Mouse (Mus musculus): ENCODE results near the gene Fam166a.
"Not testable (repeated sequence)": the region's sequence is repeated elsewhere in the genome, so short reads cannot be mapped to it uniquely, and the experiment has no call there.

The Fam166a gene

DNA sequence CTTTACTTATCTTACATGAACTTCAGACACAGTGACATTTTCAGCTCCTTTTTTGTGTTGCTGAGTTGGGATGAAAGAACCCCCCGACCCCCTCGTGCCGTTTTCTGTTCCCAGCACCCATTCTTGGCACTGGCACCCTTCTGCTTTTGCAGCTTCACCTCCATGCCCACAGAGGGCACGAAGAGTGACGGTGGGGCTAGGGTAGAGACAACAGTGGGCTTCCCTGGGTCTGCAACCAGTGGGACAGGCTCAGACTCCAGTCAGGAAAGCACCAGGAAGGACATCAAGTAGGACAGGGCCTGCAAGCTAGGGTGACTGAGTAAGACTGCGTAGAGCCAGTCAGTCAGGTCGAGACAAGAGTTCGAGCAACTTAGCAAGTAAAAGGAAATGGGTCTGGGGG lies 21.8 kb downstream of the Fam166a start:
- no peak for DNase-seq (ENCODE audit: extremely low read depth, insufficient read length, low spot score)

DNA sequence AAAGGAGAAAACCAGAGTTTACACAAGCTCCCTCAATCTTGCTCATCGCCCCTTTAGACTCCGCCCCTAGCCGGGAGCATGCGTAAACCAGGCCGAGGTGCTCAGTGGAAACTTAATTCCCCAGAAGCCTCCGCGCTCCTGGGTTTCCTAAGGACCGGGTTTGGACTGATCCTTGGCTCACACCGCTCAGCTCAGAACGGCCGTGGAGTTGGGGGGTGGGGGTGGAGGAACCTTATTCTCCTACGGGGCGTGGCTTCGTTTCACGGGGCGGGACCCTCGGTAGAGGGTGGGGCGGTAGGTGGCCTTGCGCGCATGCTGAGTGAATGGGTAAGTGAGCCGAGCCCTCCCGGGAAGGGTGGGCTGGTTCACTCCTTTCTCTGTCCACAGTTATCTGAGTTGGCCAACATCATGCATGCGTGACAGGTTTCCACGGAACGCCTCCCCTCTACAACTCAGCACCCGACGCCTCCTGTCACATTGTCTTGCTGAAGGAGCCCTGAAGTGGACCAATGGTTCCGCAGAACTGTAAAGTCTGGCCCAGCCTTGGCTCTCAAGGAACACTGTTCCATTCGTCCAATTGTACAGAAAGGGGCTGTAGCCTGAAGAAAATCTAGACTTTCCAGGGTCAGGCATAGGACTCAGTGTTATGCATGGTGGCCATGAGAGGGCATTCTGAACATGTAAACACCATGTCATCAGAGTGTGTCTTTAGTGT lies 22.3 kb downstream of the Fam166a start:
- no peak for DNase-seq (ENCODE audit: extremely low read depth, insufficient read length, low spot score)

DNA sequence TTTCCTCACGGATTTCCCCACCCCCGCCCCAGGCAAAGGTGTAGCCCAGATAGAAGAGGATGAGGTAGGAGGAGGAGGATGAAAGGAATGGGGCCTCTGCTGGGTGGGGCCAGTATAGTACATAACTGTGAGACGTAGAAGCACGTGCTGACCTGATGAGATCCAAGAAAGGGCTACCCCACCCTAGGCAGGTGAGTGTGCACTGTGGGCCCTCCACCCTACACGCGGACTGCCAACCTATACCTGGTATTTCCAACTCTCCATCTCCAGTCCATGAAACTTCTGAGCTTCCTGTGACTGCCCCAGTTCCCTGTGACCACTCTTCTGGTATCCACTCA lies 22.9 kb downstream of the Fam166a start:
- no peak for DNase-seq (ENCODE audit: extremely low read depth, insufficient read length, low spot score)

DNA sequence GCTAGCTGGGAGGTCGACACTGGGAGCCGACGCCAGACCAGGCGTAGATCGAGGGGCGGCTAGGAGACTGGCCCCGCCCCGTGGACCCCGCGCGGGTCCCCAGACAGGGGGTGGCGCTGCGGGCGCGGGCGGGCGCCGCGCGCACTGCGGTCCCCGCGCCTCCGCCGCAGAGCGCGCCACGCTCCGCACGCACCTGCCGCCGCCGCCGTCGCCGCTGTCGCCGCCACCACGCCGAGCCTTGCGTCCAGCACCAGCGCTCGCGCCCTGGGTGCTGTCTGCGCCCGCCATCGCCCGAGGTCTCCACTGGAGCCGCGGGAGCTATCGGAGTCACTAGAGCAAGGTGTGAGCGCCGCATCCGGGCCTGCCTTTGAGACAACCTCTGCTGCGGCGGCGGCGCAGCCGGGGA lies 23.6 kb downstream of the Fam166a start, which contains the start of the genes Rnf208 and Cysrt1:
TSS of gene Rnf208 (plus strand) at position 155 of the 406 bp plus-strand sequence.
TSS of gene Cysrt1 (minus strand) at position 352 of the 406 bp plus-strand sequence.
- no peak for DNase-seq (ENCODE audit: extremely low read depth, insufficient read length, low spot score)

DNA sequence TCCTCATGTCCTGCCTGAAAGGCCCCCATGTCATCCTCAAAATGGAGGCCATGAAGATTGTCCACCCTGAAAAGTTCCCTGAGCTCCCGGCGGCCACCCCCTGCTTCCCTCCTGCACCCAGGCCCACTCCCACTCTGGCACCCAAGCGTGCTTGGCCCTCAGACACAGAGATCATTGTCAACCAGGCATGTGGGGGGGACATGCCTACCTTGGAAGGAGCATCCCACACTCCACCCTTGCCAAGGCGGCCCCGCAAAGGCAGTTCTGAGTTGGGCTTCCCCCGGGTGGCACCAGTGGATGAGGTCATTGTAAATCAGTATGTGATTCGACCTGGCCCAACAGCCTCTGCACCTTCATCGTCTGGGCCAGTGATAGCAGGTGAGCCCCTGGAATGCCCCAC lies 24.8 kb downstream of the Fam166a start:
- DNase-seq (ENCODE audit: extremely low read depth, insufficient read length, low spot score) = no peak

DNA sequence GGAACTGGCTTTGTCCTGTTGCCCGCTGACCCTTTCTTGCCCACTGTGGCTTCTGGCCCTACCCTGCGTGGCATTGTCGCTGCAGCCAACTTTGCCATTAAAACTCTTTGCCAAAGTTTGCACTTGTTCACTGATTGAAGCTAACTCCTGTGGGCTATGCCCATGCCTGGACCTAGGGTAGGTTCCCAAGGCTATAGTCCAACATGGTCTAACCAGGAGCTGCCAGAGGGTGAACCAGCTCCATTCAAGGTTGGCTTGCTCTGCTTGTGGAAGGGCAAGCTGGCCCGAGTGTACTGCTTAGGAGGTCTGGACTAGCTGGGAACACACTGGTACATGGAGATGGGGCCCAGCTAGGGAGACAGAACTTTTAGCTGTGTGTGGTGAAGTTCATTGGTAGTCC lies 25.6 kb downstream of the Fam166a start:
- no peak for DNase-seq (ENCODE audit: extremely low read depth, insufficient read length, low spot score)

DNA sequence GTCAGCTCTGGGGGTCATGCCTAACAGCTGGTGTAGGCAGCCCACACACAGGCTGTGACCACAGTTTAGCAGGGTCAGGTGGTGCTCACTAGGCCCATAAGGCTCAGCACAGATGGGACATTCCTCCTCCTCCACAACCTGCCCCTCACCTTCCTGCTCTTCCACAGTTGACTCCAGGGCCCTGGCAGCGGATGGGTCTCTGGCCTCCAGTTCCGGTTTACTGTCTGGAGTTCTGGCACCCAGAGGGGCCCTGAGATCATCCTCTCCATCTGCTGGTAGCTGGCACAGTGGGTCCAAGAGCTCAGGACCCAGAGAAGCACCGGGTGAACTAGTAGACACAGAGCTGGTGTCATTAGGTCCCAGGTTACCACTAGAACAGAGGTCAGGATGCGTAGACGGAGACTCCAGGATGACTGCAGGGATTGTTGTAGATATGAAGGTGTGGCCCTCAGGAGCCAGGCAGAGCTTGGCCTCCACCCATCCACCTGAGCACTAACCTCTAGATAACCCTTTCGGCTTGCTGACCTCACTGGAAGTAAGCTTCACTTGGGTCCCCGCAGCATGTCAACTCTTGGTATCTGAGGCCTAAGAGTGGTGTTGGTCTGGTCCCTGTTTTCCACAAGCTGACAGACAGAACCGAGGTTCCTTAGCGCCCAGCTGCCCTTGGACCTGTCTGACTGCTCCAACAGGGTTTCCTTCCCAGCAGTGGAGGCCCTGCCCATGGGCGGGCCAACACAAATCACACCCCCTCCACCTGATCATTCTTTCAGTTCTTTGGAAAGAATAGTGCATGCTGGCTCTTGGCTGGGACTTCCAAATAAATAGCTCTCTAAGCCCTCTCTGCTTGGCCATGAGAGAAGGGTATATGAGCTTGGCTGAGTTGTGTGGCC lies 27.9 kb downstream of the Fam166a start, which contains the start of gene AL732309.1:
TSS of gene AL732309.1 (minus strand) at position 681 of the 890 bp plus-strand sequence.
- no peak for DNase-seq (ENCODE audit: extremely low read depth, insufficient read length, low spot score)

DNA sequence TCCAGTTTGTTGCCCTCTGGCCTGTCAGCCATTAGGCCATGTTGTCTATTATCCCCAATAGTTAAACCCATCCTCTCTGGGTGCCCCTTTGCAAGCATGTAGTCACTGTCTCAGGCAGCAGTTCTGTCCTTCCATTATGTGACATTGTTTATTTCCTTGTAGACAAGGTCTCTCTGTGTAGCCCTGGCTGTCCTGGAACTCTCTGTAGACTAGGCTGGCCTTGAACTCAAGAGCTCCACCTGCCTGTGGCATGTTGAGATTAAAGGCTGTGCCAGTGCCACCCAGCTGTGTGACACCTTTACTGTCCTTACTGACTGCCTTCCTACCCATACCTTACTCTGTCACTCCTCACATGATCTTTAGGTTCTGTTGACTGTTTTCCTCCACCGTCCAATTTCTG lies 33.8 kb downstream of the Fam166a start:
- no peak for DNase-seq (ENCODE audit: extremely low read depth, insufficient read length, low spot score)

DNA sequence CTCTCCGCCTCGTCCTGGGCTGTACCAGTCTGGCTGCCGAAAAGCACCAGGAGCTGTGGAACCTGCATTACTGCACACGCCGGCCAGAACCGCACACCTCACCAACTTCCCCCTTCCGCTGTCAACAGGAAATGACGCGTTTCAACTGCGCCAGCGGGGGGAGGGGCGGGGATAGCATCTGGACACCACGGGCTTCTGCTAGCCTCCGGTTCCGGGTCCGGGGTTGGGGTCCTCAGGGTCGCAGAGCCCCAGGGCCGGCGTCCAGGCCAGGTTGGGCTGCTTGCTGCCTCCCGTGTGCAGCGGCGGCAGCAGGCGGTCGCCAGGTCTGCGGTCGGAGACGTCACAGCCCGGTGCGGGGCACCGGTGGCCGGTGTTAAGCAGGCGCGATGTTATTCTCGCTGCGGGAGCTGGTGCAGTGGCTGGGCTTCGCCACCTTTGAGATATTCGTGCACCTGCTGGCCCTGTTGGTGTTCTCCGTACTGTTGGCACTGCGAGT lies 36.8 kb downstream of the Fam166a start, which contains the start of gene Tmem203:
TSS of gene Tmem203 (plus strand) at position 156 of the 496 bp plus-strand sequence.
- peak; percentile 83 for DNase-seq (ENCODE audit: extremely low read depth, insufficient read length, low spot score)

DNA sequence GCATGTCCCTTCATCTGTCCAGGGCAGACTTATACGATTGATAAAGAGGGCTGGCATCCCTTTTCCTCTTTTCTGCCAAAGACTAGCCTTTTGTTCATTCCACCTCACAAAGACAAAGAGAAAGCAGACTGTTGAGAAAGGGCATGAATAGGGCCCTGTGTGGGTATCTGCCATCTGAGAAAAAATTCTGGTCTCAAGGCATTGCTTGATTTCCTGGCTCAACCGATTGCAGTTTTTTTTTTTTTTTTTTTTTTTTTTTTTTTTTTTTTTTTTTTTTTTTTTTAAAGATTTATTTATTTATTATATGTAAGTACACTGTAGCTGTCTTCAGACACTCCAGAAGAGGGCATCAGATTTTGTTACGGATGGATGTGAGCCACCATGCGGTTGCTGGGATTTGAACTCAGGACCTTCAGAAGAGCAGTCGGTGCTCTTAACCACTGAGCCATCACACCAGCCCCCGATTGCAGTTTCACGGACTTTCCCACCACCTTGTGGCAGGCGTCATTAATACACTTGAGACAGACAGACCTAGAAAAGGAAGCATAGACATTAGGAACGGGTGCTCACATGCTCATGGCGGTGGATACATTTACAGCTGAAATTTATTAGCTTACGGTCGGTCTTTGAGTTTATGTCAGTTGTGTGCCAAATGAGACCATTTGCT lies 38.0 kb downstream of the Fam166a start:
- not testable (repeated sequence) for DNase-seq (ENCODE audit: extremely low read depth, insufficient read length, low spot score)

DNA sequence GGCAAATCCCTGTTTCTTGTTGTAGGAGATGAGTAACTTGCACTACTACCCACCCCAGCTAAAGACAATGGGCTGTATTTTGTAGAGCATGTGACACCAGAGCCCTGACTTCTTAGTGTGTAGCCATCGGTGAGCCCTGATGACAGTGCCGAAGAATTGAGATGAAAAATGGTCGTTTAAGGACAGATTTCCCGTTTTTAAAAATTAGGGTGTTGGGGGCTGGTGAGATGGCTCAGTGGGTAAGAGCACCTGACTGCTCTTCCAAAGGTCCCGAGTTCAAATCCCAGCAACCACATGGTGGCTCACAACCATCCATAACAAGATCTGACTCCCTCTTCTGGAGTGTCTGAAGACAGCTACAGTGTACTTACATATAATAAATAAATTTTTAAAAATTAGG lies 38.7 kb downstream of the Fam166a start:
- not testable (repeated sequence) for DNase-seq (ENCODE audit: extremely low read depth, insufficient read length, low spot score)

DNA sequence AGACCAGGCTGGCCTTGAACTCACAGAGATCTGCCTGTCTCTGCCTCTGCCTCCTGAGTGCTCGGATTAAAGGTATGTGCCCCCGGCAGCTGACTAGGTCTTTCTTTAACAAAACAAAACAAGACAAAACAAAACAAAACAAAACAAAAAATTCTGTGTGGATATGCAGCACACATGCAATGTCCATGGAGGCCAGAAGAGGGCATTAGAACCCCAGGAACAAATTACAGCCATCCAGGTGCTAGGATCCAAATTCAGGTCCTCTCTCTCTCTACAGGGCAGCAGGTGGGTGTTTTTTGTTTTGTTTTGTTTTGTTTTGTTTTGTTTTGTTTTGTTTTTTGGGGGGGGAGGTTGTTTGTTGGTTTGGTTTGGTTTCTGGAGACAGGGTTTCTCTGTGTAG lies 40.3 kb downstream of the Fam166a start:
- no peak for DNase-seq (ENCODE audit: extremely low read depth, insufficient read length, low spot score)

DNA sequence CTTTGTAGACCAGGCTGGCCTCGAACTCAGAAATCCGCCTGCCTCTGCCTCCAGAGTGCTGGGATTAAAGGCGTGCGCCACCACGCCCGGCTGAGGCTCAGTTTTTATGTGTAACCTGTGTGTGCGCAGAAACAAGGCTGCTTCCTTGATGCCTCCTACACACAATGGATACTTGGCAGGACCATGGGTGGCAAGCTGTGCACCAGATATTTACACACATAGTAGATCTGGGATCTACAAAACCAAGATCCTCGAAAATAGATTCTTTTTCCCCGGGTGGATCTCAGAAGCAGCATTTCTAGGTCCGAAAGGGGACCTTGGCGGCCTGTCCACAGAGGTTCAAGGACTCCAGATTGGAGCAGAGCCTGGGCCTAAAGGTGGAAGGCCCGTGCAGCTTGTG lies 43.3 kb downstream of the Fam166a start:
- no peak for DNase-seq (ENCODE audit: extremely low read depth, insufficient read length, low spot score)

DNA sequence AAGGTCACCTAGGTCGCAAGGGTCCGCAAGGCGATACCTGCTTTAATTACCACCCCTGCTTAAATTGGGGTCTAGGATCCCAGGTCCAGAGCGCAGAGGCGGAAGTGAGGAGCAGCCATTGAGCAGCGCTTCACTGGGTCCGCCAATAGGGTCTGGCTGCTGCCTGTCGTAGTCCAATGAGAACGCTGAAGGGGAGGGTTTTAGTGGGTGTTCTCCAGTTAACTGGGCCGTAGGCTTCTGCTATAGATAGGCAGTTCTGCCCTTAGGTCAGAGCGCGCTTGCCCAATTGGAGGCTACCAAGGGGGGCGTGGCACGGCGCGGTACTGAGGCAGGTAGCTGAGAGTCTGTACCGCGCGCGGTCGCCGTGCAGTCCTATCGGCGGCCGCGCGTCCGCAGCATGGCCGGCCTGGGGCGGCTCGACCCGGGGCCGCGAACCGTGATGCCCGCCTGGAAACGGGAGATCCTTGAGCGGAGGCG lies 43.8 kb downstream of the Fam166a start, which contains the start of gene Tprn:
TSS of gene Tprn (plus strand) at position 328 of the 477 bp plus-strand sequence.
- peak; percentile 89 for DNase-seq (ENCODE audit: extremely low read depth, insufficient read length, low spot score)

DNA sequence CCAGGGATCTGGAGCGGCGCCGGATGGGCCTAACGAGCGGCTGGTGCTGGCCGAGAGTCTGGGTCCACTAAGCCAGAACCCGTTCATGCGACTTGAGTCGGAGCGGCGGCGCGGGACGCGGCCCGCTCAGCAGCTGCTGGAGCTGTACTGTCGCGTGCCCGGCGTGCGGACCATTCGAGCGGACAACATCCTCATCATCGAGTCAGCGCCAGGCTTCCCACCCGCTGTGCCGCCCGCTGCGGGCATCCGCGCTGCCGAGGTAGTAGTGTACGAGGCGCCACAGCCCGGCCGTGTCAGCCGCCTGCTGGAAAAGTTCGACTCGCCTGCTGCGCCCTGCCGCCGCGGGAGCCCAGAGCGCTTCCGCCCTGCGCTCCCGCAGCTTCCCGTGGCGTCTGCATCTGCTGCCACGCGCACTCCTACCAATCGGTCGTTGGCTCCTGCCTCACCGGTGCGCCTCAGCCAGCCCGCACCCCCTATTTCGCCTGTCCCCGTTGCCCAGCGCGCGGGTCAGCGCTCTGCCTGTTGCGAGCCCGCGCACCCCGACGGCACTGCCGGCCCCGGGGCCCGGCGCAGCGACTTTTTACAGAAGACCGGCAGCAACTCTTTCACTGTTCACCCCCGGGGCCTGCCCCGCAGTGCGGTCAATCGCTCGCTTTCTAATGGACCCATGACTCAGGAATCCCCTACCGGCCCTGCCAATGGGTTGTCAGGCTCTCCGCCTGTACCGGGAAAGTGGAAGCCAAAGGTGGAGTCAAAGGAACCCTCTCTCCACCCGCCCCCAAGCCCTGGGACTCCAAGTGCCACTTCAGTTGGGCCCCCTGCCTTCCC lies 44.5 kb downstream of the Fam166a start:
- peak; percentile 66 for DNase-seq (ENCODE audit: extremely low read depth, insufficient read length, low spot score)

DNA sequence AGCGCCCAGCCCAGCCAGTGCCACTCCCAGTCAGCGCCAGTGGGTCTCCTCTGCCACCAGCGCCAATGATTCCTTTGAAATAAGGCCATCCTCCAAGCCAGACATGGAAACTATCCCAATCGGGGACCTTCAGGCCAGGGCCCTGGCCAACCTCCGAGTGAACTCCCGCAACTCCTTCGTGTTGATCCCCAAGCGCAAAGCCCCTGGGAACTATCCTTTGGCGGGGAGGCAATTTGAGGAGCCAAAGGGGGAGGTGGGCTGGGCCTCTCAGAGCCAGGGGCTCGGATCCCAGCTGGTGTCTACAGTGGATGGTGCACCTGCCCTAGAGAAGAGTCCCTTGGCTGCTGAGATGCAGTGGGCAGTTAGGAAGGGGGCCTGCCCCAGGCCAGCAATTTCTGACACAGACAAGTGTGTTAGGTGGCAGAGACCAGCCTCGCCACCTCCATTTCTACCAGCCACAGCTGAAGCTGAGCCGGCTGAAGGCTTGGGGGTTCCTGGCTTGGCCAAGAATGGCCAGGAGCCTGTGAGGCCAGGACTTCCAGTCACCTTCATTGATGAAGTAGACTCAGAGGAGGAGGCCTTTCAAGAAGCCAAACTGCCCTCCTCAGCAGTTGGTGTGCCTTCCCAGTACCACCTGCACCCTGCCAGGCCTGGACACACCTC lies 45.2 kb downstream of the Fam166a start:
- DNase-seq (ENCODE audit: extremely low read depth, insufficient read length, low spot score) = no peak

DNA sequence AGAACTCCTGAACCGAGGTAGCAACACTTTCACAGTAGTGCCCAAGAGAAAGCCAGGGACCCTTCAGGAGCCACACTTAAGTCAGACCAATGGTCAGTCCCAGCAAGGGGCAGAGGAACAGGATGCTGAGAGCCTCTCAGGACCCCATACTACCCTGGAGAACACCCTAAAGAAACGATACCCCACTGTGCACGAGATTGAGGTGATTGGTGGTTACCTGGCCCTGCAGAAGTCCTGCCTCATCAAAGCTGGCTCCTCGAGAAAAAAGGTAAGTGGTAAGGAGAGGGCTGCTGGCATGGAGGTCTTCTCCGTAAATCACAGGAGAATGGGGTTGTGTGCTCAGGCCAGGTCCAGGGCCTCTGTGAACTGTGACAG lies 45.7 kb downstream of the Fam166a start:
- no peak for DNase-seq (ENCODE audit: extremely low read depth, insufficient read length, low spot score)

DNA sequence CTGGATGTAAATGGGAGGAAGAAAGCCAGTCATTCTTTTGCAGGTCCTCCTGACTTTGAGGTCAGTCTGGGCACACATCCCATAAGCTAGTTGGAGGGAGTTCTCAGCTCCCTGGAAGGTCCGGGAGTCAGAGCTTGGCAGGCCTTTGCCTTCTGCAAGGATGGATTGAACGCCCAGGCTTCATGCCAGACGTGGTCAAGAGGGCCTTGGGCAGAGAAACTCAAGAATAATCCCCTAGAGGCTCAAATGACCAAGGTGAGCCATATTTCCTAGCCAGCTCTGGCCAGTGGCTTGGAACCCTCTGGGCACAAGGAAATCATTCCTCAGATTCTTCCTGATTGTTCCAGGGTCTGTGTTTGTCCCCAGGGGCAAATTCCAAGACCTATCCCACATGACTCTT lies 46.3 kb downstream of the Fam166a start:
- DNase-seq (ENCODE audit: extremely low read depth, insufficient read length, low spot score) = peak; percentile 81

DNA sequence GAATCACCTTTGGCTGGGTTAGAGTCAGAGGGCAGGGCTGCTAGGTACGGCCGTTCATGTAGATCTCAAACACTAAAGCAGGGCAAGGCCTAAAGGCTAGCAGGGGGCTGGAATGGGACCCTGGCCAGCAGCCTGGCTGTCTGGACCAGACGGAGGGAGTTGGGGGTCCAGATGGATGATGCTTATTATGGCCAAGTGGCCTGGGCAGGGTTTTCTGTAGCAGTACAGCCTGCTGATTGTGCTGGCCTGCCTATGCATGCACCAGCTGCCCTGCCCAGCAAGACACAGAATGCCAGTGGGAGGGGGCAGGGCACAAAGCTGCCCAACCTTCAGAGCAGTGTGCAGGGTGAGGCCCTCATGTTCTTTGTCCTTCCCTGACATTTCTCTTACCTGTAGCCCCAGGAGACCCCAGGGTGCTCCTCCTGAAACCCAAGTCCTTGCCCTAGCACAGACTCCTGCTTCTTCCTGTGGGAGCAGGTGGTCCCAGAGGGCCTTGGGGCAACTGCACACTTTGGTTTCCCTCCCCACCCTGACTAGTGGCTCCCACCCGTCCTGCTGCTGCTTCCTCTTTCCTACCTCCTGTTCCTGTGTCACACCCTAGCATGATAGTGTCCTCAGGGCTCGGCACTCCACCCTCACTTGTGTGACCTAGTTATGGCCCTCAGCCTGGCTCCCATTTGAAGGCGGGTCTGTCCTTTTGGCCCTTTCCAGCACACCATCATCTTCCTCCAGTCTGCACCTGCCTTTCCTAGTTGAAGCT lies 47.5 kb downstream of the Fam166a start:
- DNase-seq (ENCODE audit: extremely low read depth, insufficient read length, low spot score) = peak; percentile 54

All from 3134 (cell line).